Comparison of ENCODE assay signal across 17 mouse cellular contexts in genomic region chr1:191466261-191466660, GRCm38 (mm10).
"Had no signal": no experiment of that assay in that cellular context is flagged by ENCODE, and none has a peak within 500 bp of the region (broad histone marks: within the 10 kb centered on the region; RNA-seq: fewer than 3 reads in every experiment).

No protein-coding gene starts in this region.

- H3K4me3 ChIP-seq: limb, embryonic 10.5 days; limb, embryonic 13.5 days; liver, embryonic 13.5 days; megakaryocyte, embryonic 14.5 days; midbrain, embryonic 10.5 days; midbrain, embryonic 13.5 days; myocyte; neural tube, embryonic 13.5 days had no signal

- DNase-seq: kidney, adult 18-20 months; layer of hippocampus, adult 9-11 months; liver; liver, embryonic 13.5 days; lung, embryonic 14.5 days; lung, postnatal 36 days; retina, postnatal 1 day; right cerebral cortex, postnatal 25 days; spleen, adult 18-20 months had no signal

- H3K27ac ChIP-seq: kidney, postnatal 0 days; limb, embryonic 10.5 days; limb, embryonic 13.5 days; liver, embryonic 13.5 days; midbrain, embryonic 10.5 days; midbrain, embryonic 13.5 days; neural tube, embryonic 13.5 days had no signal
